Mouse (Mus musculus) midbrain, embryonic 13.5 days (tissue): ENCODE measurements around the gene Suds3. TPM values are rescaled to one million over a fixed set of nuclear protein-coding genes. Genes with fewer than 3 reads are reported as not detected.

Experiments
- ATAC-seq: fragments of 200-750 bp; cut with Nextera tagmentation; 2 replicates; pipeline ENCODE4 v1.8.0; 2017; ENCODE audit warnings: mild to moderate bottlenecking, moderate TSS enrichment, moderate library complexity
- H3K27ac ChIP-seq: fragments of 300-500 bp; sonication (generic); 2 replicates; pipeline ENCODE4 v1.5.1; 2015; ENCODE audit warnings: inconsistent platforms, mild to moderate bottlenecking, moderate library complexity
- H3K27me3 ChIP-seq: fragments of 300-500 bp; sonication (generic); 2 replicates; pipeline ENCODE4 v1.6.1; 2015; ENCODE audit warnings: mild to moderate bottlenecking, inconsistent platforms
- H3K36me3 ChIP-seq: fragments of 300-500 bp; sonication (generic); 2 replicates; pipeline ENCODE4 v1.6.1; 2015; ENCODE audit warnings: mild to moderate bottlenecking, inconsistent platforms
- H3K4me1 ChIP-seq: fragments of 300-500 bp; sonication (generic); replicated peaks from 2 replicates; pipeline ENCODE4 v1.6.1; 2015; ENCODE audit warnings: inconsistent platforms
- H3K4me2 ChIP-seq: fragments of 300-500 bp; sonication (generic); replicated peaks from 2 replicates; pipeline ENCODE4 v1.6.1; 2015; ENCODE audit warnings: moderate library complexity, mild to moderate bottlenecking, inconsistent platforms
- H3K4me3 ChIP-seq: fragments of 300-500 bp; sonication (generic); replicated peaks from 2 replicates; pipeline ENCODE4 v1.5.1; 2015; ENCODE audit warnings: mild to moderate bottlenecking, inconsistent platforms
- H3K9ac ChIP-seq: fragments of 300-500 bp; sonication (generic); replicated peaks from 2 replicates; pipeline ENCODE4 v1.6.1; 2015; ENCODE audit warnings: mild to moderate bottlenecking, inconsistent platforms
- H3K9me3 ChIP-seq: fragments of 300-500 bp; sonication (generic); 2 replicates; pipeline ENCODE4 v1.6.1; 2016; ENCODE audit warnings: mild to moderate bottlenecking, inconsistent platforms
- WGBS: fragments of 180-500 bp; shearing (Covaris S2); methylation state at CpG from one replicate; pipeline ENCODE4 v1.1.7; 2015; 5-methylcytosine and 5-hydroxymethylcytosine counted together
- polyA plus RNA-seq: library from polyadenylated mRNA; unstranded; fragments of >200 nt; fragmentation: Nextera tagmentation; extraction: Ambion mirVana; gene quantifications from 2 replicates; pipeline ENCODE4 v1.2.1, GENCODE M21; 2015

The Suds3 gene
- polyA plus RNA-seq, 1 experiment from 2014 or later, result 90.1 TPM

DNA sequence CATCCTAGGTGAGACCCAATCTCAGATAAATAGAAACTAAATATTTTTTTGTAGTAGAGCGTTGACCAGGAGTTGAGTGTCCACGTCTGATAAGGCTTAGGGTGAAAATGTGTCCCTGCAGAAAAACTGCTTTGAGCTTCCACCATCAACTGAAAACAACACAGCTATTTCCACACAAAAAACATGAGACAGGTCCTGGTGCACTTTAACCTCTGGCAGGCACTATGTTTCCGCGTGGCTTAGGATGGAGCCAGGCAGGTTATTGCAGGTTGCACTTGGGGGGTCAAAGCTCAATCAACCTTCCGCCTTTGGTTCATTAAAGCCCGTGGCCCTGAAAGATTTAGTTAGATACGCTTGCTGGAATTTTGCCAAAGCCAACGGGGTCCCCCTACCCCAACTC, 2.9 kb upstream of the Suds3 start:
- H3K27ac ChIP-seq, result no peak overlapping the region
- peaks cover 35% of the 10 kb centered on the region for H3K4me1 ChIP-seq
- ATAC-seq, result no peak
- H3K36me3 ChIP-seq, result no peaks in the 10 kb centered on the region
- H3K9ac ChIP-seq, result no peak overlapping the region
- H3K4me2 ChIP-seq, result peak overlapping the region; percentile 93
- H3K4me3 ChIP-seq, result peak overlapping the region; percentile 76; the same call in 1 of the 2 replicates
- no peaks in the 10 kb centered on the region for H3K9me3 ChIP-seq
- 57% methylated on average over 8 of the region's 8 CpGs for WGBS
- H3K27me3 ChIP-seq, result peaks cover 16% of the 10 kb centered on the region

DNA sequence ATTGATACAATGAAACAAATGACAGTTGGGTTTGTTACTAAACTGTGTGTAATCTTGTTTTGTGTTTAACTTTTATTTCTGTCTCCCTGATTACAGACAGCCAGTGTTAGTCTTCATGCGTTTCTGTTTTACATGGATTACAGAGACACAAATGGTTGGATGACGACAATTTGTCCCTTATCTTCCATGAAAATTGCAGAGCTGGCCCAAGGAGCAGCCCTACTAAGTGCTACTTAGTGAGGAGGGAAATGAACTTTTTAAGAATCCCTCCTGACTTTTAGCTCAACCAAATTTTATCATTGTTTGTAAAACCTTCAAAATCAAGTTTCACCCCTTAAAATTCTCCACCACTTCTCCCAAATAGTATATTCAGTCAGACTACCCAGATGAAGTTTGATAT, 2.3 kb upstream of the Suds3 start:
- no peak overlapping the region for H3K27ac ChIP-seq
- peaks cover 3% of the 10 kb centered on the region for H3K36me3 ChIP-seq
- H3K27me3 ChIP-seq, result peaks cover 16% of the 10 kb centered on the region
- peaks cover 36% of the 10 kb centered on the region for H3K4me1 ChIP-seq
- no peak overlapping the region for H3K4me2 ChIP-seq
- H3K9me3 ChIP-seq, result no peaks in the 10 kb centered on the region
- no peak for ATAC-seq
- H3K9ac ChIP-seq, result no peak overlapping the region
- no peak overlapping the region for H3K4me3 ChIP-seq
- 89% methylated on average over 2 of the region's 2 CpGs for WGBS

DNA sequence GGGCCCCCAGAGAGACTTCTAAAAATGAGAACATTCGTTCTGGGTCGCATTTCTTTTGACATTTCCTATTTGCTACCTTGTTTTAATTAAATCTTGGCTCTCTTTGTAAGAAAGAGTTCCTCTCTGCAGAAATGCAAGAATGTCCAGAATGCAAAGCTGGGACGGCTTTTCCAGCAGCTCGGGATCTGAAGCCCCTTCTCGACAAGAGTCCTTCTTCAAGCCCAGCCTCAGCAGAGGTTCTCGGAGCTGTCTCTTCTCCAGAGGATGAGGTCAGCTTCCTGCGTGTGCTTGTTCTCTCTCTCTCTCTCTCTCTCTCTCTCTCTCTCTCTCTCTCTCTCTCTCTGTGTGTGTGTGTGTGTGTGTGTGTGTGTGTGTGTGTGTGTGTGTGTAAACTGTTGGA, 1.8 kb upstream of the Suds3 start:
- Histone ChIP-seq H3K27me3 (peaks cover 16% of the 10 kb centered on the region), H3K4me1 (peaks cover 36% of the 10 kb centered on the region), H3K4me2 (no peak overlapping the region), H3K9ac (no peak overlapping the region), H3K9me3 (no peaks in the 10 kb centered on the region), H3K4me3 (no peak overlapping the region), H3K27ac (no peak overlapping the region), H3K36me3 (peaks cover 8% of the 10 kb centered on the region)
- 81% methylated on average over 7 of the region's 7 CpGs for WGBS
- ATAC-seq, result no peak

DNA sequence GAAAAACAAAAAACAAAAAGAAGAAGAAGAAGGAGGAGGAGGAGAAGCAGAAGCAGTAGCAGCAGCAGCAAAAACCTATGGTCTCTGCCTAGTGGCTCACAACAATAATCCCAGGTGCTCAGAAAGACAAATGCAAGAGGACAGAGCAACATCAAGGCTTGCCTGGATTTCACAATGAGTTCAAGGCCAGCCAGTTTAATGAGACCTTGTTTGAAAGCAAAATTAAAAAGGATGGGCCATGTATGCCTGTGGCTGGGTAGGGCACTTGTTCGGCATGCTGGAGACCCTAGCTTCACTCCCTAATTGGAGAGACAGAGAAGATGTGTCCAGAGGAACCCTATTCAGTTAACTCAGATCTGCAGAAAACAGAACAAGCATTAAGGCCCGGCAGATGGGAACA, 1.3 kb upstream of the Suds3 start:
- no peak overlapping the region for H3K27ac ChIP-seq
- no peak overlapping the region; the same call in 1 of the 2 replicates for H3K9ac ChIP-seq
- peaks cover 13% of the 10 kb centered on the region for H3K27me3 ChIP-seq
- H3K4me3 ChIP-seq, result no peak overlapping the region
- peaks cover 13% of the 10 kb centered on the region for H3K36me3 ChIP-seq
- ATAC-seq, result no peak
- H3K9me3 ChIP-seq, result no peaks in the 10 kb centered on the region
- peaks cover 36% of the 10 kb centered on the region for H3K4me1 ChIP-seq
- WGBS, result 85% methylated on average over 2 of the region's 2 CpGs
- no peak overlapping the region for H3K4me2 ChIP-seq

DNA sequence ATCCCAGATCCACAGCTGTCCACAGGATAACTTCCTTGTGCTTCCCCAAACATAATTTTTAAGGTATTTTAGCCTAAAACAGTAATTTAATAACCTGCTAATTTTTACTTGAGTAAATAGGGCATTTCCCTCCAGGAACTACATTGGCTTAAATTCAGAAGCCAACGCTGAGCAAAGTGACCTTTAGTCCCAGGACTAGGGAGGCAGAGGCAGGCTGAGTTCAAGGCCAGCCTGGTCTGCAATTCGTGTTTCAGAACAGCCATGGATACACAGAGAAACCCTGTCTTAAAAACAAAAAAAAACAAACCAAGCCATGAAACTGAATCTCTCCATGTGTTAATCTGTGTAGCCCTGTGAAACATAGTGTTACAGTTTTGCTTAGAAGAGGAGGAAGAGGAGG, 747 bp upstream of the Suds3 start:
- Histone ChIP-seq H3K9me3 (no peaks in the 10 kb centered on the region), H3K9ac (no peak overlapping the region), H3K27ac (no peak overlapping the region), H3K27me3 (peaks cover 9% of the 10 kb centered on the region), H3K4me2 (no peak overlapping the region), H3K4me1 (peaks cover 35% of the 10 kb centered on the region), H3K4me3 (no peak overlapping the region), H3K36me3 (peaks cover 19% of the 10 kb centered on the region)
- no peak for ATAC-seq
- 57% methylated on average over 2 of the region's 2 CpGs for WGBS

DNA sequence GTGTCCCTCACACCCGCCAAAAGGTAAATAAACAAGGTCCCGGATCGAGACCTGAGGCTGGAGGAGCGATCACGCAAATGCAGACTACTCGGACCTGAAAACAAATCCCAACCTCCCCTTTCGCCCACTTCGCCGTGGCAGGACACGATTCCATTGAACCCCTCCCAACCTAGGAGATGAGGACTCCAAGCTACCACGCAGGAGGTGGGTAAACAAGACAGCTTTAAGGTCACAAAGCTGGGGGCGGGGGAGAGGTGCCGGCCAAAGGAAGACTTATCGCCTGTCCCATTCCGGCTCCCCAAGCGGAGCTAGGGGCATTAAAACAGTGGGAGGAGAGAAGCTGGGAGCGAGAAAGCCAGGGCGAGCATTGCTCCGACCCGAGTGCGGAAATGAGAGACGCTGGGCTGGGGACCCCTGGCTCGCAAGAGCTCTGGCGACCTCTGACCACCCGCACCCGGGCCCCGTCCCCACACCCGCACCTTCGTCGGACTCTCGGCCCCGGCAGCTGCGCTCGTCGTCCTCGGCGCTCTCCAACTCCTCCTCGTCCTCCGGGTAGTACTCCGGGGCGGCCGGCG, 633 bp downstream of the Suds3 start:
- Histone ChIP-seq H3K27me3 (no peaks in the 10 kb centered on the region), H3K27ac (peak overlapping the region; percentile 87), H3K36me3 (peaks cover 33% of the 10 kb centered on the region), H3K4me3 (peak overlapping the region; percentile 97), H3K9ac (peak overlapping the region; percentile 90), H3K9me3 (no peaks in the 10 kb centered on the region), H3K4me1 (peaks cover 23% of the 10 kb centered on the region), H3K4me2 (peak overlapping the region; percentile 97)
- under 1% methylated on average over 43 of the region's 43 CpGs for WGBS
- peak; percentile 24 for ATAC-seq

DNA sequence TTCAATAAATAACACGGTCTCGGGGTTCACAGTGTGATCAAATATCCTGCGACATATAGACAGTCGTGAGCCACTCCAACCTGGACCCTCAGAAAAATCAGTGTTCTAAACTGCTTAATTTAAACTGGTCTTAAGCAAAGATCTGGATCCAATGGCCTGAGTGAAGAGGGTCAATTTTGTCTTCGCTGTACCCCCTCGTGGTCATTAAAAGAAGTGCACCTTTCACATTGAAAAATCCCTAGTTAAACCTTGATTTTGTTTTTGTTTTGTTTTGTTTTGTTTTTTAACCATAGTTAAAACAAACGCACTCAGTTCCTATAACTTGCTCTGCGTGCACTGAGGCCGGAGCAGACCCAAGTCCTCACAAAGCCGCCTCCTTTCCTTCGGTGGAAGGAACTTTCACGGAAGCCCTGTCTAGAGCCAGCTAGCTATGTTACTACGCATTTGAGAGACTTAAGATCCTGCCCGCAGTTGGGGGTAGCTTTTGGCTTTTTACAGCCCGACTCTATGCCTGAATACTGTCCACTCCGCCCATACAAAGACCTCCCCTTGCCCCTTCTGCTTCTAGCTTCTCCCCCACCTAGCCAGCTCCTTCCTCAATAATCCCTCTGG, 1.2 kb downstream of the Suds3 start:
- Histone ChIP-seq H3K9ac (peak overlapping the region; percentile 90), H3K4me1 (peaks cover 23% of the 10 kb centered on the region), H3K36me3 (peaks cover 38% of the 10 kb centered on the region), H3K27me3 (no peaks in the 10 kb centered on the region), H3K9me3 (no peaks in the 10 kb centered on the region), H3K4me2 (peak overlapping the region; percentile 97), H3K27ac (peak overlapping the region; percentile 87), H3K4me3 (peak overlapping the region; percentile 97)
- WGBS, result 7% methylated on average over 16 of the region's 16 CpGs
- ATAC-seq, result no peak

DNA sequence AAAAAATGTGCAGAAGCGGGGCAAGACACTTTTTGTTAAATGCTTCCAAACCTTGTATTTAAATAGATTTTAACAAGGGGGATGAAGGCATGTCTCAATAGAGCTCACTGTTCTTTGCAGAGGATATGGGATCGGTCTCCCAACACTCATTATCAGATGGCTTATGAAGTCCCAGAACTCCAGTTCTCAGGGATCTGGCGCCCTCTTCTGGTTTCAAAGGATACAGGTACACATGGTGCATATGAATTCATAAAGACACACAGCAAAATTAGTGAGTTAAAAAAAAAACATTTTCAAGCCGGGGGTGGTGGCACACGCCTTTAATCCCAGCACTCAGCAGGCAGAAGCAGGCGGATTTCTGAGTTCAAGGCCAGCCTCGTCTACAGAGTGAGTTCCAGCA, 2.6 kb downstream of the Suds3 start:
- Histone ChIP-seq H3K9me3 (no peaks in the 10 kb centered on the region), H3K4me1 (peaks cover 16% of the 10 kb centered on the region), H3K27ac (no peak overlapping the region), H3K27me3 (no peaks in the 10 kb centered on the region), H3K9ac (no peak overlapping the region), H3K36me3 (peaks cover 51% of the 10 kb centered on the region), H3K4me3 (no peak overlapping the region), H3K4me2 (no peak overlapping the region)
- 90% methylated on average over 7 of the region's 7 CpGs for WGBS
- no peak for ATAC-seq

DNA sequence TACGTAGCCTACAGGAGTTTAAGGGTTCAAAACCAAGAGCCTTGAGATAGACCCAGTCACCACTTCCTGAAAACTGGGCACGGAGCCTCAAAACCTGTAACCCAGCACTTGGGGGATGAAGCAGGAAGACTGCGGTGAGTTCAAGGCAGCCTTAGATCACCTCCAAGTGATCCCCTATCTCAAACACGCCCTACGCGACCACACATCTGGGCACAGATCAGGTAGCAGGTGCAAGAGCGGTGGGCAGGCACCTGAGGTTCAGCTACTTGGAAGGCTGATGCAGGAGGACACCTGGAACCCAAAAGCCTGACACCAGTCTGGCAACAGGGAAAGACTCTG, 4.2 kb downstream of the Suds3 start:
- Histone ChIP-seq H3K4me2 (no peak overlapping the region), H3K4me3 (no peak overlapping the region), H3K27me3 (no peaks in the 10 kb centered on the region), H3K9ac (no peak overlapping the region), H3K4me1 (peaks cover 16% of the 10 kb centered on the region), H3K36me3 (peaks cover 67% of the 10 kb centered on the region), H3K9me3 (no peaks in the 10 kb centered on the region), H3K27ac (no peak overlapping the region)
- WGBS, result 98% methylated on average over 7 of the region's 7 CpGs
- no peak for ATAC-seq

DNA sequence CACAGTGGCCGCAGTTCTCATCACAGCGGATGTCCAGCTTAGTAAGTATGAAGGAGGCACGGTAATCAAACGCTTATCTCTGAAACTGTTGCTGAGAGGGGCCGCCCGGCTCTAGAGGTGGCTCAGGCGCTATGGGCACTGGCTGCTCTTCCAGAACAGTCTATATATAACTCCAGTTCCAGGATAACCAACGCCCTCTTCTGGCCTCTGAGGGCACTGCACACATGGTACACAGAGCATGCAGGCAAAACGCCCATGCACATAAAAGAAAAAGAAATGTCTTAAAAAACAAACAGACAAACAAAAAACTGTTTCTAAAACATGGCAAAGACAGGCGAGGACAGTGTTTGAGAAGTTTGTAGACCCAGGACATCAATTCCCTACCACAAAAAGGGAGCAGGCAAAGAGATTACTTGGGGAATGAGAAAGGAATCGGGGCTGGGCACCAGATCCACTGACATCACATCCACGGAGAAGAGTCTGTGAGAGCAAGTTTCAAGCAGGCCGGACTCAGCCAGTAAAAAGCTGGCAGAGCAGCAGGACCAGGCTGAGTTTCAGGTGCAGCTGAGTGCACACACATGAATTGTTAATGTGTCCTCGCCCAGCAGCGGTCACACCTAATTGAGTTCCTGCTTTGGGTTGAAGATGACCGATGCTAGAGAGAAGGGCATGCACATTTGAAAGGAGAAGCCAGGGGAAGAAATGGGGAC, 4.7 kb downstream of the Suds3 start:
- Histone ChIP-seq H3K9ac (no peak overlapping the region), H3K4me2 (no peak overlapping the region), H3K9me3 (no peaks in the 10 kb centered on the region), H3K27me3 (no peaks in the 10 kb centered on the region), H3K27ac (no peak overlapping the region), H3K4me1 (peaks cover 14% of the 10 kb centered on the region), H3K36me3 (peaks cover 72% of the 10 kb centered on the region), H3K4me3 (no peak overlapping the region)
- WGBS, result 93% methylated on average over 16 of the region's 16 CpGs
- ATAC-seq, result no peak

DNA sequence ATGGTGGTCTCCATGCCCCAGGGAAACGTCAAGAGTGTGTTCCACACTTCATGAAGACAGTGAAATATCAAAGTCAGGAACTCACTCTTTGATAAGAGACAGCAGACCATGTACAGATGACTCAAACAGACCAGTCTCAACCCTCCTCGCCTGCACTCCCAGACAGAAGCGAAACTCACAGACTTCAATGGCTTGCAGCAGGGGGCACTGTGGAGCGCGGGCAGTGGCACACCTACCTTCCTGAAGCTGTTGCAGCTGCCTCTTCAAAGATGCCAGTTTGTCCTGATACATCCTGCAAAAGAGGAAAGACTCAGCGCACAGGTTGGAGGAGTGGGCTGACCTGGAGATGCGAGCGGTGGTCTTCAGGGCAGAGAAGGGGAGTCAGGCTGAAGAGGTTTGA, 6.4 kb downstream of the Suds3 start:
- Histone ChIP-seq H3K27me3 (no peaks in the 10 kb centered on the region), H3K4me3 (no peak overlapping the region), H3K9me3 (no peaks in the 10 kb centered on the region), H3K9ac (no peak overlapping the region), H3K4me2 (no peak overlapping the region), H3K27ac (no peak overlapping the region), H3K4me1 (peaks cover 8% of the 10 kb centered on the region), H3K36me3 (peaks cover 89% of the 10 kb centered on the region)
- ATAC-seq, result no peak
- 88% methylated on average over 8 of the region's 8 CpGs for WGBS

DNA sequence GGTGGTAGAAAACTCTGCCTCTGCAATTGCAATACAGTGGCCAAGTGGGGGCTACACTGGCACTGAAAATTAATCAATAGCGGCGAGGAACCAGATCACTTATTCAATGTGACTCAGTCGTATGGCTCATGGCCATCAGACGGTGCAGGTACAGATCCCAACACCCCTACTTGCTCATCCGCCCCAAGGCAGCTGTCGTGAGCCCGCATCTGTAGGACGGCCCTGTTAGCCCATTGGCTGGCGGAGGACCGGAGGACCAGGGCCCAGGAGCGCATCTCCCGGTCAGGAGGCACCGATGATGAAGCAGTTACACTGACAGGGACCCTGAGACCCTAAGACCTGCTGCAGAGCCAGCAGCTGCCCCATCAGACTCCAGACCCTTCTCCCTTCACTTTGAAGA, 7.2 kb downstream of the Suds3 start:
- H3K4me1 ChIP-seq, result peaks cover under 1% of the 10 kb centered on the region; the same call in 1 of the 2 replicates
- no peak overlapping the region for H3K9ac ChIP-seq
- H3K27ac ChIP-seq, result no peak overlapping the region
- no peaks in the 10 kb centered on the region for H3K27me3 ChIP-seq
- H3K9me3 ChIP-seq, result no peaks in the 10 kb centered on the region
- 98% methylated on average over 13 of the region's 13 CpGs for WGBS
- no peak overlapping the region for H3K4me2 ChIP-seq
- ATAC-seq, result no peak
- peaks cover 97% of the 10 kb centered on the region for H3K36me3 ChIP-seq
- H3K4me3 ChIP-seq, result no peak overlapping the region
